Mouse (Mus musculus) heart, embryonic 16.5 days (tissue): Measurements from ENCODE around the gene Krt7. TPM values are rescaled to one million over a fixed set of nuclear protein-coding genes. Genes with fewer than 3 reads are reported as not detected.
A peak's percentile ranks its signal among the peaks of the same experiment; 100 is the strongest.

Experiments used
- ATAC-seq: fragments of 200-750 bp; cut with Nextera tagmentation; replicated peaks from 2 replicates; pipeline ENCODE4 v1.8.0; 2017; ENCODE audit warnings: moderate number of reproducible peaks; ENCODE audit not compliant: insufficient read depth, low FRiP score; ENCODE audit errors: extremely low read depth
- H3K27ac ChIP-seq: fragments of 300-500 bp; sonication (generic); 2 replicates; pipeline ENCODE4 v1.5.1; 2014; ENCODE audit warnings: mild to moderate bottlenecking, low read length, control low read depth, moderate library complexity
- H3K27me3 ChIP-seq: fragments of 300-500 bp; sonication (generic); 2 replicates; pipeline ENCODE4 v1.6.1; 2014; ENCODE audit warnings: low read length, mixed read lengths; ENCODE audit not compliant: control insufficient read depth, insufficient read depth
- H3K36me3 ChIP-seq: fragments of 300-500 bp; sonication (generic); 2 replicates; pipeline ENCODE4 v1.6.1; 2014; ENCODE audit not compliant: control insufficient read depth, insufficient read depth
- H3K4me1 ChIP-seq: fragments of 300-500 bp; sonication (generic); 2 replicates; pipeline ENCODE4 v1.6.1; 2014; ENCODE audit warnings: low read length, mixed read lengths; ENCODE audit not compliant: control insufficient read depth, insufficient read depth
- H3K4me2 ChIP-seq: fragments of 300-500 bp; sonication (generic); 2 replicates; pipeline ENCODE4 v1.6.1; 2014; ENCODE audit warnings: low read depth, mild to moderate bottlenecking, control low read depth, low read length
- H3K4me3 ChIP-seq: fragments of 300-500 bp; sonication (generic); 2 replicates; pipeline ENCODE4 v1.5.1; 2014; ENCODE audit warnings: mild to moderate bottlenecking, control low read depth, low read length
- H3K9ac ChIP-seq: fragments of 300-500 bp; sonication (generic); 2 replicates; pipeline ENCODE4 v1.6.1; 2014; ENCODE audit warnings: low read length, control low read depth
- H3K9me3 ChIP-seq: fragments of 300-500 bp; sonication (generic); replicated peaks from 2 replicates; pipeline ENCODE4 v1.6.1; 2016; ENCODE audit warnings: low read length; ENCODE audit not compliant: control insufficient read depth
- WGBS: fragments of 180-500 bp; shearing (Covaris S2); extraction: QIAGEN DNeasy Blood & Tissue Kit; methylation state at CpG from one replicate; pipeline ENCODE4 v1.1.7; 2014; 5-methylcytosine and 5-hydroxymethylcytosine counted together
- polyA plus RNA-seq: library from polyadenylated mRNA; unstranded; fragments of >200 nt; fragmentation: Nextera tagmentation; extraction: Ambion mirVana; gene quantifications from 2 replicates; pipeline ENCODE4 v1.2.1, GENCODE M21; 2015

Krt7 gene
- polyA plus RNA-seq, 1 experiment from 2014 or later = 19.6 TPM

- no peak for ATAC-seq
These were observed 42.8 kb upstream of the Krt7 start for GRCm38 (mm10) chr15:101368015-101368414.

DNA sequence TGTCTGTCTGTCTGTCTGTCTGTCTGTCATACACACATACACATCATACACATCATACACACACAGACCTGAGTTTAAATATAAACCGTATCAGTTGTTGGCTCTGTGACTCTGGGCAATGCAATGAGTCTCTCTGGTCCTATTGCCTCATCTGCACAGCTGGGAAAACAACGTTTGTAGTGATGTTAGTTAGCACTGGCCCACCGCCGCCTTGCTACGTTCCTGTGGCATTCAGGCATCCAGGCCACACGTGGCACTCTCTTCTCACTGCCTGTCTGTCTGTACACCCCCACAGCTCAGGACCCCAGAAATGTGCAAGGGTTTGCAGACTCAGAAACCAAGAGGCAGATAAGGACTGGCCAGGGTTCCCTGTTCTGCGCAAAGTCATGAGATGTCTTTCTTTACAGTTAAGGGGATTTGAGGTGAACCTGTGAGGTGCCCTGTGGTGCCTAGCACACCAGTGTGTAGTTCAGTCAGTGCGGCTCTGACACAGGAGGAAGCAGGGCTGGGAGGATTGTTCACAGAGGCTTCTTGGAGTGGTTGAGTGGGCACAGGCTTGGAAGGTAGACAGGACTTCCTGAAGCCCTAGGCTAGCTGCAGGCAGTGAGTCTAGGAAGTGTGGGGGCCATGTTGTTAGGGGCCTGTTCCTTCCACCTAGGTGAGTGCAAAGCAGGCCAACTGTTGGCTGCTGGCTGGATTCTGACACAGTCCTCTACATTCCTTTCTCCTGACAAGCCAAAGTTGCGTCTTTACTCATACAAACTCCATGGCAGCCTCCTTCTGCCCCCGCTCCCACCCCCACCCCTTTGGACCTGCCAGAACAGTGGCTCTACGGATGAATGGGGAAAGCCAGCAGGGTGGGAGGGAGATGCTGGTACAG is 42.1 kb upstream of the Krt7 start:
- H3K27ac ChIP-seq = peak overlapping the region; percentile 91
- H3K4me1 ChIP-seq = peaks cover 66% of the 10 kb centered on the region
- no peak for ATAC-seq
- H3K4me2 ChIP-seq = peak overlapping the region; percentile 38
- H3K9me3 ChIP-seq = no peaks in the 10 kb centered on the region
- H3K9ac ChIP-seq = peak overlapping the region; percentile 53
- no peaks in the 10 kb centered on the region for H3K27me3 ChIP-seq
- no peaks in the 10 kb centered on the region for H3K36me3 ChIP-seq
- WGBS = 48% methylated on average over 11 of the region's 11 CpGs
- H3K4me3 ChIP-seq = no peak overlapping the region

More at GRCm38 (mm10) chr15:101368015-101368414, 42.8 kb upstream of the Krt7 start:
- no peaks in the 10 kb centered on the region for H3K27me3 ChIP-seq
- no peak overlapping the region for H3K9ac ChIP-seq
- no peaks in the 10 kb centered on the region for H3K9me3 ChIP-seq
- H3K36me3 ChIP-seq = no peaks in the 10 kb centered on the region
- H3K4me1 ChIP-seq = peaks cover 66% of the 10 kb centered on the region
- no peak overlapping the region for H3K4me2 ChIP-seq
- H3K27ac ChIP-seq = no peak overlapping the region
- H3K4me3 ChIP-seq = no peak overlapping the region
- WGBS = 76% methylated on average over 6 of the region's 6 CpGs

- WGBS = 42% methylated on average over 12 of the region's 12 CpGs
- H3K4me2 ChIP-seq = peak overlapping the region; percentile 38
- peak overlapping the region; percentile 53 for H3K9ac ChIP-seq
- no peaks in the 10 kb centered on the region for H3K36me3 ChIP-seq
- H3K4me3 ChIP-seq = peak overlapping the region; percentile 10; the same call in 1 of the 2 replicates
- peaks cover 67% of the 10 kb centered on the region for H3K4me1 ChIP-seq
- H3K9me3 ChIP-seq = no peaks in the 10 kb centered on the region
- H3K27me3 ChIP-seq = no peaks in the 10 kb centered on the region
- no peak for ATAC-seq
- H3K27ac ChIP-seq = peak overlapping the region; percentile 91
These were observed 41.3 kb upstream of the Krt7 start for GRCm38 (mm10) chr15:101369382-101370100.

DNA sequence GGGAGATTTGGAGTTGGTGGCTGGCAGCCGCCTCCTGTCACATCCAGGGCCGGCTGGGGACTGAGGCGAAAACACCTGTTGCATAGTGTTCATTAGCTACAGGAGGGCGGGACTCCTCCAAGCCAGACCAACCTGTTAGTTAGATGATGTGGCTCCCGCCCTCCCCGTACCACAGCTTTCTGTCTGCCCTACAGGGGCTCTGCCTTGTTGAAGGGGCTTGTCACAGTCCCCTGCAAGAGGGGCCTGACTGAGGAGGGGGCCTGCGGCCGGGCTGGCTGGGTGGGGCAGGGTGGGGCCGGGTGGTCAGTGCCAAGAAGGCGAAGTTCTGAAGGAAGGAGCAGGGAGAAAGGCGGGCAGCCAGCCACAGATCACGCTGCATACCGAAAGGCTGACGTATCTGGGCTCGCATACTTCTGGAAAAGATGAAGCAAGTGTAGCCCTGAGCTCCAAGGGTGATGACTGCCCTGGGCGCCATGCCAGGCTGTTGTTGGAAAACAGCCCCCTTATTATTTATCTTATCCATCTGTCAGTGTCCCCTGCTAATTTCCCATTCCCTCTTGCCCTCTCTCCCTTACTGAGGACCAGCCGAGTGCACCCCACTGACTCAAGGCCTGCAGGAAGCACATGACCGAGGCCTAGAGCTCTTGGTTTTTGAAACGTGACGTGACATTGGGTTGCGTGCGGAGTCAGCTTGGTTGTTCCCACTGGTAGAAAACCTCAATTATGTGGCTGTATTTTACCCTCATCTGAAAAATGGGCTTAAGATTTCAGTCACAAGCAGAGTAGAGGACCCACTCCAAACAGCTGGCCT is 40.5 kb upstream of the Krt7 start, which contains the start of gene Krt80:
Krt80 (minus strand) TSS at position 62 of the 811 bp plus-strand sequence.
- Histone ChIP-seq H3K27ac (peak within 1 kb of the TSS; percentile 91), H3K36me3 (no peaks in the 10 kb centered on the region), H3K9me3 (no peaks in the 10 kb centered on the region), H3K4me2 (peak within 1 kb of the TSS; percentile 38), H3K4me1 (peaks cover 67% of the 10 kb centered on the region), H3K9ac (peak within 1 kb of the TSS; percentile 53), H3K4me3 (peak within 1 kb of the TSS; percentile 10; the same call in 1 of the 2 replicates), H3K27me3 (no peaks in the 10 kb centered on the region)
- peak; percentile 87 for ATAC-seq
- WGBS = 17% methylated on average over 22 of the region's 22 CpGs

GRCm38 (mm10) chr15:101371141-101371985 is 39.5 kb upstream of the Krt7 start:
- H3K4me1 ChIP-seq = peaks cover 64% of the 10 kb centered on the region
- H3K4me2 ChIP-seq = no peak overlapping the region
- 69% methylated on average over 15 of the region's 15 CpGs for WGBS
- H3K36me3 ChIP-seq = no peaks in the 10 kb centered on the region
- H3K27me3 ChIP-seq = no peaks in the 10 kb centered on the region
- no peak overlapping the region for H3K4me3 ChIP-seq
- no peak overlapping the region for H3K9ac ChIP-seq
- ATAC-seq = no peak
- H3K27ac ChIP-seq = peak overlapping the region; percentile 91
- H3K9me3 ChIP-seq = no peaks in the 10 kb centered on the region

DNA sequence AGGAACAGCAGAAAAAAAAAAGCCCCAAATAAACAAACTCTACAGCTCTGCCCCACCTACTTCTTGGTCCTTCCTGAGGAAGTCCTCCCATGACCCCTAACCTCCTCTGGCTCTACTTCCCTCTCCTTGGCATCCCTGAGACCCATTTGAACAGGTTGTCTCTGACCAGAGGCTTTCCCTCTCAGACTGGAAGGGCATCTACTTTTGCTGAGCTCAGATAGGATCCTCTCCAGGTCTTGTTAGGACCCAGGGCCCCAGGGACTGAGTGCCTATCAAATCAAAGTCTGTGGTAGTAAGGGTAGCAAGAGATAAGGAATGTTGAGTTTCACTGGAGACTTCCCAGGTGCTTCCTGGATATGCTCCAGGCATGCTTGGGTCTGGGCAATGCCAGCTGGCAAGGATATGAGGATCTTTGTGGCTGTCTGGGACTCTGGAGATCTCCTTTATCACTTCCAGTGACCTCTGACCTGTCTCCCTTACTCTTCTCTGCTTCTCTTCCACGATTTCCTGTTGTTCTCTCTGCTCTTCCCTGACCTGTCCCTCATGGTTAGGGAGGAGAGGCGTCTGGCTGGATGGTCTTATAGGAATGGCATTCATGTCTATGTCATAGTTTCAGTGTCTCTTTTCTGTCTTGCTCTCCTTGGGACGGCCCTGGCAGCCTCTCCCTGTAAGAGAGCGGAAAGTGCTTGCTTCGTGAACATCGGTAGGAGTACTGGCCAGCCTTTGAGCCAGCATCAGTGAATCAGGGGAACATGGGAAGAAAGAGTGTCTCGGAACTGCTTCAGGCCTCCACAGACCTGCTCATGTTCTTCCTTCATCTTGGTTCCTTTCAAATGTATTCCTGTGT is 38.5 kb upstream of the Krt7 start:
- Histone ChIP-seq H3K4me3 (no peak overlapping the region), H3K27me3 (no peaks in the 10 kb centered on the region), H3K4me1 (peaks cover 64% of the 10 kb centered on the region), H3K27ac (peak overlapping the region; percentile 37), H3K9ac (no peak overlapping the region), H3K4me2 (no peak overlapping the region), H3K9me3 (no peaks in the 10 kb centered on the region), H3K36me3 (no peaks in the 10 kb centered on the region)
- ATAC-seq = no peak
- WGBS = 45% methylated on average over 7 of the region's 7 CpGs

GRCm38 (mm10) chr15:101373286-101373898 is 37.5 kb upstream of the Krt7 start:
- ATAC-seq = no peak
- 79% methylated on average over 16 of the region's 16 CpGs for WGBS
- H3K4me2 ChIP-seq = no peak overlapping the region
- H3K4me1 ChIP-seq = peaks cover 64% of the 10 kb centered on the region
- H3K4me3 ChIP-seq = no peak overlapping the region
- H3K27me3 ChIP-seq = no peaks in the 10 kb centered on the region
- H3K9me3 ChIP-seq = no peaks in the 10 kb centered on the region
- no peak overlapping the region for H3K27ac ChIP-seq
- H3K9ac ChIP-seq = no peak overlapping the region
- no peaks in the 10 kb centered on the region for H3K36me3 ChIP-seq
